Mouse (Mus musculus) adrenal gland, adult (tissue): ENCODE measurements at regions not wholly inside any gene's neighbourhood (a gene's known extent, or its start where the extent isn't known, plus 50 kb on each side); places are given as distances from the start of the nearest gene placed in this dataset.

Source experiments
- DNase-seq, 2 experiments: peaks; one replicate each; pipeline ENCODE4 v3.0.0; 2022 to 2023; ENCODE audit warnings: low spot score in 1 of 2; ENCODE audit not compliant: inconsistent age in 2 of 2

DNA sequence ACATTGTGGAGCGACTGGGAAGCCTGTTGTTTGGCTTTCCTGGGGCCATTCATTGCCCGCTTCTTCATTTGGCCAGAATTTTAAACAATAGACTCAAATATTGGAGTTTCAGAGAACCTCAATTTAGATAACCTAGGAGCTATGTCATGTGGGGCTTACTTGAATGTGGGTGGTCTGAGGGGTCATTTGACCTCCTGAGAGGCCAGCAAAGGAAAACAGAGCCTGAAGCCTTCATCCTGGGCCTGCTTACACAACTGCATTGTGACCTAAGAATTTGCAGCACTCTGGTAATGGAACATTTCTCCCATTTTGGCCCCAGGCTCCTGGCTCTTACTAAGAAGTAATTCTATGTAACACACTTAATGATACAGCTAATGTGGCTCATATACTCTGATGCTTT lies 348.2 kb downstream of the Fat4 start:
- DNase-seq = no peak

DNA sequence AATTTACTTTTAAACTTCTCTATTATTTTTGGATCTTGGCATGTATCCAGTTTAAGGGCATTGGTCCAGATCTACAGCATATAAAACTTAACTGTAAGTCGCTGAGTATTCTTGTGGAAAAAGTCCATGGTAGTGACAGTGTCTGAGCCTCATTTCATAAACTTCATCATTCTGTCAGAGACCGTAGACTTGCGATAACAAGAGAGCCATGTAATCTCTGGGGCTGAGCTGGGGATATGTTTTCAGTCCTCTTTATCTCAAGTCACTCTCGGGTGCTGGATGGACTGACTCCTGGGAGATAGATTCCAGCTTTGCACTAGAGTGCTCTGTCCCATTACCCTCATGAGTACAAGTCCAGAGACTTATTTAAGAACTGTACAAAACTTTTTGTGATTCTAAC lies 362.0 kb downstream of the Fat4 start:
- DNase-seq = no peak

GRCm38 (mm10) chr3:39249224-39249892 lies 362.6 kb downstream of the Fat4 start:
- no peak for DNase-seq

DNA sequence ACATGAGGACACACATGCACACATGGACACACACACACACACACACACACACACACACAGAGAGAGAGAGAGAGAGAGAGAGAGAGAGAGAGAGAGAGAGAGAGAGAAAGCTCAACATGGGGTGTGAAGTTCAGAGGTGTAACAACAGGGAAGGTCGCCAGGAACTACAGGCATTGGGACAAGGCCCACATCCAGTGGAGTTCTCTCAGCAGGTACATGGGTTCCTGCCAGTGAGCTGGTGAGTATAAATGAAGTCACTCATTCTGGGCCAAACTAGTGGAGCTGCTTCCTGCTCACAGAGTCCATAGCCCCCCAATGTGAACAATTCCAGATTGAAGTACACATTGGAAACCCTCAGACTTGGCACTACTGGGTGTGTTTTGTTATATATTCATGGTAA lies 366.3 kb downstream of the Fat4 start:
- no peak for DNase-seq

GRCm38 (mm10) chr3:39264671-39265430 lies 378.1 kb downstream of the Fat4 start:
- DNase-seq = no peak

DNA sequence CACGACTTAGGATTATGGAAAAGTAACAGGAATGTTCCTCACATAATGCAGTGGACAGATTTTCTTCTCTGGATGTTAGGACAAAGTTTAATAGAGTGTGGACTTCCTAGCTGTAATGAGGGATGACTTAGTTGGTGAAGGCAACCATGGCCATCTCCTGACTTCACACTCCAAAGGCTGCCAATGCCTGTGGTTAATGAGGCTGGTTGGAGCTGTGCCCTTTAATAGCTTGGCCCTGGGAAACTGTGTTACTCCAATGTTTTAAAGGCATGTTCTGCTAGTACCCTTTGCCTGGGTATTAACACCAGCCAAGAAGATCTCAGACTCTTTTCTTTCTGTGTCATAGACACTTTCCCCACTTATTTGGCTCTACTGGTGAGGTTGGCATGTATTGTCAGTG lies 378.9 kb downstream of the Fat4 start:
- DNase-seq = no peak

DNA sequence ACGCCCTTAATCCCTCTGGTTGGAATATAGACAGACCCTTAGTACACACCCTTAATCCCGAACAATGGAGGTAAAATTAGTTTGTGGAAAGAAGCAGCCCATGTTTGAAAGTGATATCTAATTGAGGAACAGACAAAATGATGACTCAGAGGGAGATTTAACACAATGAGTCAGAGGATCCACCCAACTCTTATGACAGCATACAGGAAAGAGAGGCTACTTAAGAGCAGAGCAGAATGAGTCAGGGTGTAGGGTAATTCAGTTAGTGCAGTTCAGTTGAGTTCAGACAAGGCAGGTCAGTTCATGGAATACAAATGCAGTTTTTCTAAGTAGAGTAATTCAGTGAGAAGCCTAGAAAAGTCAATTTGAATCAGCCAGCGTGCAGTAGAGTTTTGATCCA lies 382.6 kb downstream of the Fat4 start:
- DNase-seq = peak in 1 of 2 experiments; percentile 43

- DNase-seq = no peak
Measured at GRCm38 (mm10) chr3:39272616-39273015, 385.9 kb downstream of the Fat4 start.

DNA sequence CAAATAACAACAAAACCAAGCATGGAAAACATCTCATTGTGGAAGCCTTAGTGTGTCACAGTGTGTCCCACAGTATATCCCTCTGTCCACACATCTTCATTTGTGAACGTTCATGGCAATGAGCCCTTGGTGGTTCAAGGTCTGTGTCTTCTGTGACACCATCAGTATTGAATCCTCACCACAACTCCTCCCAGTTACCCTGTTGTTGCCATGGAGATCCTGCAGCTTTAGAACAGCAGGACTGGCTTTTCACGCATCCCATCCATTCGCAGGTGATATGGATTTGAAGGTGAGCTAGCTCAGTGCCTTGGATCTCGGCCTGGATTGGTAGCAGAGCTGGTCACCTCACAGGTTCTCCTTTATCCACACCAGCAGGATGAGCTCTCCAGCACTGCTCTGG lies 390.2 kb downstream of the Fat4 start:
- no peak for DNase-seq

DNA sequence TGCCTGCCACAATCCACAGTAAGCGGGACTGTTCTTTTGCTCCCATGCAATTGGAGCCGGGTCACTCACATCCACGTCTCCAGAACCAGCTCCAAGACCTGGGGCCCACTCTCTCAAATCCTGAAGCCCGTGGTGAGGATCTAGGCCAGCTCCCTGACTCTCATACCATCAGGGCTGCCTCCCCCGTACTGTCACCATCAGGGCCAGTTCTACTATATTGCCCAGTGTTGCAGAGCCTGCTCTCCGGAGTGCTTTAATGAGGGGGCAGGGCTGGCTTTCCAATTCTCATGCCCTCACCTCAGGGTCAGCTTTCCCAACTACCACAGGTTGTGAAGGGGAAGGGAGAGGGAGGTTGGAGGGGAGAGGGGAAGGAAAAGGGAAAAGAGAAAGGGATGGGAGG lies 390.6 kb downstream of the Fat4 start:
- DNase-seq = no peak

DNA sequence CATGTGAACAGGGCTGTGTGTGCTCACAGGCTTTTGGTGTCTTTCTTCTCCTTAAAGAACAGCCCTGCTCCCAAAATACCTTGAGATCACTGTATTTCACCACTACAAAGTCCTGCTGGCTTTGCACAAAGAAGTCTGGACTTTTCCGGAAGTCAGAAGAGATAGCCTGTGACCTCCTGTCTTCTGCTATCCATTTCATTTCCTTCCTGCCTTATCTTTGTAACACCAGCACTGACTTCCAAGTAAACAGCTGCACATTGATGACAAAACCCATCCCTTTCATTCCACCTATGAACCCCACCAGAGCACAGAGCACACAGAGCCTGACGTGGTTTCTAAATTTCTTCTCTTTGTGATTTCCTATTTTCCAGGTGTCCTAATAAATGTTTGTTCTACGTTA lies 408.5 kb downstream of the Fat4 start:
- peak in 1 of 2 experiments; percentile 36 for DNase-seq

GRCm38 (mm10) chr3:39296257-39296656 lies 409.5 kb downstream of the Fat4 start:
- no peak for DNase-seq

- DNase-seq = no peak
Measured at GRCm38 (mm10) chr3:39309487-39309886, 422.7 kb downstream of the Fat4 start.

GRCm38 (mm10) chr3:39313563-39313962 lies 426.8 kb downstream of the Fat4 start:
- no peak for DNase-seq

GRCm38 (mm10) chr3:39320851-39321250 lies 434.1 kb downstream of the Fat4 start:
- DNase-seq = no peak

GRCm38 (mm10) chr3:39322225-39322624 lies 435.5 kb downstream of the Fat4 start:
- DNase-seq = no peak

- no peak for DNase-seq
Measured at GRCm38 (mm10) chr3:39335612-39336230, 449.0 kb downstream of the Fat4 start.

DNA sequence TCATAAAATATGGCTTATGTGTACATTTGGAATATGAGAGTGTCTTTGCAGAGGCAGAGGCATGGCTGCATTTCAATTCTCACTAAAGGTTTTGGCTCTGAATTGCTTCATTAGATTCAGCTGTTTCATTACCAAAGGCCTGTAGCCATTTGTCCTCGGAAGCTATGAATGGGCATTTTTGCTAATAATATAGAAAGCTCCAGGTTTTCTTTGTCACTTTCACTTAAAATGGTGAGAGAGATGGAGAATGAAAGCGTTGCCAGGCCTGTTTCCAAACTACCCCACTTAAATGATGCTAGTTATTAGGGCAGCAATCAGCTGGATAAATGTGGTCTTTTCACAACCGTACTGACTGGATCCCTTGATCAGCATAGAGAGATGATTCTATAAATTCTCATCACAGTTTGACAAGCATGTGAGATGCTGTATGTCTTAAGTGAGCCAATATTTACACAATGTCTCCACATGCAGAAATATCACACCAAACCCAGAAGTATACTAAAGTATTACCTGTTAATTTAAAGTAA lies 454.5 kb downstream of the Fat4 start:
- no peak for DNase-seq

GRCm38 (mm10) chr3:39344078-39344477 lies 457.3 kb downstream of the Fat4 start:
- DNase-seq = no peak

GRCm38 (mm10) chr3:39347578-39347977 lies 460.8 kb downstream of the Fat4 start:
- DNase-seq = no peak

DNA sequence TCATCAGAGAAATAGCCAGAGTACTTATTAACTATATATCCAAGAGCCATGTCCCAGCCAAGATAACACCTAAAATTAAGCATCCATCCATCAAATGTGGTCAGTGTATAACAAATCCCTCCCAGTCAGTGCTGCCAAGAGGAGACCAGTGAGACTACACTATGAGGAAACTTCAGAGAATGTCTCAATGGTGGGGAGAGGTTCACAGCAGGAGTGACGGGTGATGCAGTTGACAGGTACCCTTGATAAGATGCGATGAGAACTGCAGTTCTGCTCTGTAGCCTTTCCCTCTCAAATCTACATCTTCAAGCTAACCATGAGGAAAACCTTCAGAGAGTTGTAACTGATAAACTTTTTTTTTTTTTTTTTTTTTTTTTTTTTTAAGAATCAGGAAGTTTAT lies 470.3 kb downstream of the Fat4 start:
- DNase-seq = no peak

DNA sequence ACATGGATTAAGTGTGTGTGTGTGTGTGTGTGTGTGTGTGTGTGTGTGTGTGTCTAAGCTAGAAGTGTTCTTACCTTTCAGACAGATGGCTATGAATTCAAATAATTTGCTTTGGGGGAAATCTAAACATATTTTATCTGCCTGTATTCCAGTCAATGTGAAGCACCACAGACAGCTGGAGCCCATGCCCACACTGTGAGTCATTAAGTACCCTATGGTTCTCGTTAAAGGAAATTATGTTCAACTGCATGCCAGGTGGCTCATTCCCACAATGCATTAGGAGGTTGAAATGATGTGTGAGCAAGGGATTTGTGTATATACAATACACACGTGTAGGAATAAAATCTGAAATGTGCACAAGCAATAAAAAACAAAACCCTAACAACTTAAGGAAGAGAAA lies 473.5 kb downstream of the Fat4 start:
- DNase-seq = no peak
